Mouse (Mus musculus) midbrain, embryonic 15.5 days (tissue): ENCODE data around the gene Vgll2. TPM values are rescaled to one million over a fixed set of nuclear protein-coding genes. Genes with fewer than 3 reads are reported as not detected.

Source experiments
- ATAC-seq: fragments of 200-750 bp; cut with Nextera tagmentation; replicated peaks from 2 replicates; pipeline ENCODE4 v1.8.0; 2017; ENCODE audit warnings: moderate TSS enrichment
- H3K27ac ChIP-seq: fragments of 300-500 bp; sonication (generic); 2 replicates; pipeline ENCODE4 v1.5.1; 2015; ENCODE audit warnings: mild to moderate bottlenecking, inconsistent platforms
- H3K27me3 ChIP-seq: fragments of 300-500 bp; sonication (generic); replicated peaks from 2 replicates; pipeline ENCODE4 v1.6.1; 2015; ENCODE audit warnings: inconsistent platforms
- H3K36me3 ChIP-seq: fragments of 300-500 bp; sonication (generic); replicated peaks from 2 replicates; pipeline ENCODE4 v1.6.1; 2015; ENCODE audit warnings: inconsistent platforms
- H3K4me1 ChIP-seq: fragments of 300-500 bp; sonication (generic); 2 replicates; pipeline ENCODE4 v1.6.1; 2015; ENCODE audit warnings: inconsistent platforms
- H3K4me2 ChIP-seq: fragments of 300-500 bp; sonication (generic); 2 replicates; pipeline ENCODE4 v1.6.1; 2015; ENCODE audit warnings: inconsistent platforms, mild to moderate bottlenecking, moderate library complexity
- H3K4me3 ChIP-seq: fragments of 300-500 bp; sonication (generic); 2 replicates; pipeline ENCODE4 v1.5.1; 2015; ENCODE audit warnings: mild to moderate bottlenecking, inconsistent platforms
- H3K9ac ChIP-seq: fragments of 300-500 bp; sonication (generic); 2 replicates; pipeline ENCODE4 v1.6.1; 2015; ENCODE audit warnings: mild to moderate bottlenecking, inconsistent platforms
- H3K9me3 ChIP-seq: fragments of 300-500 bp; sonication (generic); 2 replicates; pipeline ENCODE4 v1.6.1; 2016; ENCODE audit warnings: inconsistent platforms
- WGBS: fragments of 180-500 bp; shearing (Covaris S2); methylation state at CpG from one replicate; pipeline ENCODE4 v1.1.7; 2015; ENCODE audit warnings: mixed read lengths; 5-methylcytosine and 5-hydroxymethylcytosine counted together
- microRNA-seq: library from miRNA; unstranded; fragments of <30 nt; microRNA quantifications from one replicate; pipeline ENCODE4, GENCODE M21; 2016
- polyA plus RNA-seq: library from polyadenylated mRNA; unstranded; fragments of >200 nt; fragmentation: Nextera tagmentation; extraction: Ambion mirVana; gene quantifications from 2 replicates; pipeline ENCODE4 v1.2.1, GENCODE M21; 2015

The Vgll2 gene
- polyA plus RNA-seq, 1 experiment from 2014 or later: 1.8 TPM

GRCm38 (mm10) chr10:52027161-52028035, 5.1 kb downstream of the Vgll2 start:
- Histone ChIP-seq H3K4me1 (peaks cover 30% of the 10 kb centered on the region), H3K9ac (peak overlapping the region; percentile 20), H3K36me3 (no peaks in the 10 kb centered on the region), H3K4me3 (peak overlapping the region; percentile 46), H3K9me3 (no peaks in the 10 kb centered on the region), H3K27ac (no peak overlapping the region), H3K4me2 (peak overlapping the region; percentile 95), H3K27me3 (peaks cover 87% of the 10 kb centered on the region)
- under 1% methylated on average over 68 of the region's 68 CpGs for WGBS
- ATAC-seq: peak; percentile 81

GRCm38 (mm10) chr10:52028561-52029370, 6.5 kb downstream of the Vgll2 start:
- WGBS: 3% methylated on average over 11 of the region's 11 CpGs
- ATAC-seq: no peak

DNA sequence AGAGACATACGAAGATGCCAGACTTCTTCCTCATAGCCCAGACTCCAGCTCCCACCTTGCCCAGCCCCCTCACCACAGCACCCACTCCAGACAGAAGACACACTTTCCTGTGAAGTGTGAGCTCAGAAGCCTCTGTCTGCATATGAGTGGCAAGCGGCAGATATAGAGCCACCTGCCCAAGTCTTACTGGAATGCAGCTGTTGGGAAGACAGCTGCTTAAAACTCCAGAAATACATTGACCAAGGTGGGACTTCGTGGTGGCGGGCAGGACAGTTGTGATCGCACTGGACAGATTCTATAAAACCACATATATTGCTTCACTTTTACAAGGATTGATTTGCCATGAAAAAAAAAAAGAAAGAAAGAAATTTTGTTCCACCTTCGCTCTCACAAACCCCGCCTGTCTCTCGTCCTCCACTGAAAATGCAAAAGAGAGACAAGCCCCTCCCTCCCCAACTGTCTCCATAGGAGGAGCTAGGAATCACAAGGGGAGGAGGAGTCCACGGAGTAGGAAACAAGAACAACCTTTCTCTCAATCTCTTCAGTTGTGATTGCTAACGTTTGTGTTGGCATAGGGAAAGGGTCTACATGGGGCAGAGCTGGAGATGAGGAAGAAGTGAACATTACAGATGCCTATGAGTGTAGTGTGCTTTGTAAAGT, 7.2 kb downstream of the Vgll2 start:
- Histone ChIP-seq H3K27me3 (peaks cover 70% of the 10 kb centered on the region), H3K4me1 (peaks cover 20% of the 10 kb centered on the region), H3K4me2 (no peak overlapping the region), H3K27ac (no peak overlapping the region), H3K9me3 (no peaks in the 10 kb centered on the region), H3K36me3 (no peaks in the 10 kb centered on the region), H3K9ac (no peak overlapping the region), H3K4me3 (no peak overlapping the region)
- WGBS: 1% methylated on average over 10 of the region's 10 CpGs
- no peak for ATAC-seq

More at GRCm38 (mm10) chr10:52028561-52029370, 6.5 kb downstream of the Vgll2 start:
- peaks cover 20% of the 10 kb centered on the region for H3K4me1 ChIP-seq
- H3K9me3 ChIP-seq: no peaks in the 10 kb centered on the region
- no peaks in the 10 kb centered on the region for H3K36me3 ChIP-seq
- H3K4me2 ChIP-seq: no peak overlapping the region
- H3K27me3 ChIP-seq: peaks cover 78% of the 10 kb centered on the region
- no peak overlapping the region for H3K27ac ChIP-seq
- H3K9ac ChIP-seq: no peak overlapping the region
- no peak overlapping the region for H3K4me3 ChIP-seq

GRCm38 (mm10) chr10:52033729-52034128, 11.4 kb downstream of the Vgll2 start:
- Histone ChIP-seq H3K4me1 (peaks cover 8% of the 10 kb centered on the region; the same call in 1 of the 2 replicates), H3K27me3 (peaks cover 33% of the 10 kb centered on the region), H3K4me2 (no peak overlapping the region), H3K36me3 (no peaks in the 10 kb centered on the region), H3K4me3 (no peak overlapping the region), H3K9me3 (no peaks in the 10 kb centered on the region), H3K27ac (no peak overlapping the region), H3K9ac (no peak overlapping the region)
- ATAC-seq: no peak

DNA sequence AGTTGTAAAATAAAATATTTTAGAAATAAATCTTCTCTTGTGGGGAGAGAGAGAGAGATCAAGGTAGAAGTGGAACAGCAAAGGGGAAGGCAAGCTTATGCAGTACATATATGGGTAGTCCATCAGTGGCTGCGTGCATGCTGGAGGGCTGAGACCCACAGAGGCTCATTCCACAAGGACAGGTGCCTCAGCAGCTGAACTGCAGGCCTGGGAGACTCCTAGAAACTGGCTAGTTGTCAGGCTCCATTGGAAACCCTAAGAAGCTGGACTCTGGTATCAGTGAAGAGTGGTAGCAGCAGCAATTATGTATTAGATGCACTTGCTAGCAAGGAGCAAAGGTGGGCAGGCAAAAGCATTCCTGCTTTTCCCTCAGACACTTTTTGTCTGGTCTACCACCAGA, 17.1 kb downstream of the Vgll2 start:
- no peak overlapping the region for H3K4me3 ChIP-seq
- H3K4me2 ChIP-seq: no peak overlapping the region
- 84% methylated on average over 1 of the region's 1 CpGs for WGBS

DNA sequence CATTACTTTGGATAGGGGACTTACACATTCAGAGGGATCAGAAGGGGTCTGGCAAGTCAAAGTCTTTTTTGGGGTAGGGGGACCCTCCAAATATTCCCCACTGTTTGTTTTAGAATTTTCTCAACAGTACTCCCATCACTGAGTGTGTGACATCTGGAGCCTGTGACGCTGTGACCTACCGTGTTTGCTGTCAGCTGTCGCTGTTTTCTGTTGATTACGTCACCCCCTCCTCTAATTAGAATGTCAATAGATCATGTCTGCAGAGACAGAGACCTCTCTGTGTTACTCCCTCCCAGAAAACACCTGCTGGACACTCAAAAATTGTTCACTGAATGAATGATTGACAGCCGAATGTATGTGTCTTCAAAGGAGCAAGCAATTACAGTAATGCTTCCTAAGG, 20.8 kb downstream of the Vgll2 start:
- ATAC-seq: no peak
- H3K27ac ChIP-seq: no peak overlapping the region
- WGBS: 64% methylated on average over 5 of the region's 5 CpGs
- H3K36me3 ChIP-seq: no peaks in the 10 kb centered on the region
- H3K4me3 ChIP-seq: no peak overlapping the region
- H3K9me3 ChIP-seq: no peaks in the 10 kb centered on the region
- H3K9ac ChIP-seq: no peak overlapping the region
- no peak overlapping the region for H3K4me2 ChIP-seq
- H3K27me3 ChIP-seq: no peaks in the 10 kb centered on the region
- H3K4me1 ChIP-seq: no peaks in the 10 kb centered on the region

More for the DNA sequence above, 17.1 kb downstream of the Vgll2 start:
- no peak for ATAC-seq
- Histone ChIP-seq H3K4me1 (no peaks in the 10 kb centered on the region), H3K36me3 (no peaks in the 10 kb centered on the region), H3K9me3 (no peaks in the 10 kb centered on the region), H3K9ac (no peak overlapping the region), H3K27ac (no peak overlapping the region), H3K27me3 (no peaks in the 10 kb centered on the region)

- no peak overlapping the region for H3K4me2 ChIP-seq
- H3K36me3 ChIP-seq: no peaks in the 10 kb centered on the region
- H3K27me3 ChIP-seq: no peaks in the 10 kb centered on the region
- ATAC-seq: no peak
- H3K9me3 ChIP-seq: no peaks in the 10 kb centered on the region
- H3K27ac ChIP-seq: no peak overlapping the region
- no peak overlapping the region for H3K9ac ChIP-seq
- 83% methylated on average over 3 of the region's 3 CpGs for WGBS
- H3K4me1 ChIP-seq: no peaks in the 10 kb centered on the region
- no peak overlapping the region for H3K4me3 ChIP-seq
Measured at GRCm38 (mm10) chr10:52048287-52048686, 26.0 kb downstream of the Vgll2 start.

- no peaks in the 10 kb centered on the region for H3K36me3 ChIP-seq
- H3K27me3 ChIP-seq: no peaks in the 10 kb centered on the region
- H3K9me3 ChIP-seq: no peaks in the 10 kb centered on the region
- no peak overlapping the region for H3K27ac ChIP-seq
- no peak overlapping the region for H3K4me2 ChIP-seq
- H3K9ac ChIP-seq: no peak overlapping the region
- ATAC-seq: no peak
- no peak overlapping the region for H3K4me3 ChIP-seq
- H3K4me1 ChIP-seq: no peaks in the 10 kb centered on the region
Measured at GRCm38 (mm10) chr10:52072482-52072881, 50.2 kb downstream of the Vgll2 start.

Small RNA genes lying within 50 kb of the gene (microRNA-seq; reads per million reads assigned to microRNA genes)
- gene Gm24084: not detected

Other genes starting within 250 kb of the Vgll2 start
- not detected in 2 replicates for gene Ros1, start 172.7 kb downstream of the Vgll2 start, polyA plus RNA-seq
- gene Dcbld1, start 211.1 kb downstream of the Vgll2 start, polyA plus RNA-seq: 16.8 and 17.3 TPM in 2 replicates